Mouse (Mus musculus): ENCODE measurements at regions not wholly inside any gene's neighbourhood (a gene's known extent, or its start where the extent isn't known, plus 50 kb on each side); places are given as distances from the start of the nearest gene placed in this dataset.
A peak's percentile ranks its signal among the peaks of the same experiment; 100 is the strongest.

DNA sequence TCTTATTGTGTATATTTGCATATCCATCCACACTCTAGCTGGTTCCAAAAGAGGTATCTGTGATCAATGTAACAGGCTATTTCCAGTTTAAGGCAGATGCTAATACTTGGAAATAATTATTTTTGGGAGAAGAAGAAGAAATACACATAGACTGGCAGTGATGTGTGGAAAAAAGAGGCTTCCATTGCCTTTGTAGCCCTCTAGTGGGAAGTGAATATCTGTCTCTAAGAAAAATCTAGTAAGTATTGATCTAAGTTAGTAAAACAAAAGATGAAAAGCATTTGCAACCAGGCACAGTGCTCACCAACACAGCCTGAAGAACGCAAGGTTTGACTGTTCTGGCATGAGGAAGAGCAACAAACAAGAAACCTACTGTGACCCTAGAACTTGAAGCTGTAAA is 488.9 kb upstream of the Crim1 start:
- Histone ChIP-seq H3K4me1 (peaks cover 11% of the 10 kb centered on the region), H3K27me3 (ENCODE audit: low read depth, poor library complexity, severe bottlenecking) (no peaks in the 10 kb centered on the region), H3K36me3 (no peaks in the 10 kb centered on the region), H3K9me3 (replicated peaks) (no peaks in the 10 kb centered on the region), H3K4me3 (no peak overlapping the region), H3K27ac (replicated peaks) (peak overlapping the region; percentile 13; the same call in 1 of the 2 replicates)
- WGBS: 45% methylated on average over 1 of the region's 1 CpGs
- DNase-seq (ENCODE audit: low spot score): no peak

DNA sequence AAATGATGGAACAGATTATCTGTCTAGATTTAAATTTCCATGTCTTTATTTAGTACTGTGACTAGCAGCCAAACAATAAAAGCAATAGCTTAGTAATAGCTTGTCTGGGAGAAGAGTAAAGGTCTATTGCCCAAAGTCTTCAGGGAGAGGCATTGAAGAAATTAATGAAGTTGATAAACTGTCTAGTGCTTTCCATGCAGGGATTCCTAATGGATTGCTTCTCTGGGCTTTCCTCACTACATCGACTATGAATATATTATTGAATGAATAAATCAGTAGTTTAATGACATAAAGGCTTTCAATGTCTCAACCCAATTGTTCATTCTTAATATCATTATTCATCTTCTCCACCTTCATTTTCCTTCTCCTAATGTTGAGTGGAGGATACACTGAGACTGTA is 487.9 kb upstream of the Crim1 start:
- H3K4me1 ChIP-seq: peaks cover 12% of the 10 kb centered on the region
- 82% methylated on average over 1 of the region's 1 CpGs for WGBS
- no peaks in the 10 kb centered on the region for H3K9me3 ChIP-seq (replicated peaks)
- no peaks in the 10 kb centered on the region for H3K27me3 ChIP-seq (ENCODE audit: low read depth, poor library complexity, severe bottlenecking)
- no peak overlapping the region for H3K27ac ChIP-seq (replicated peaks)
- H3K4me3 ChIP-seq: no peak overlapping the region
- no peak for DNase-seq (ENCODE audit: low spot score)
- no peaks in the 10 kb centered on the region for H3K36me3 ChIP-seq

DNA sequence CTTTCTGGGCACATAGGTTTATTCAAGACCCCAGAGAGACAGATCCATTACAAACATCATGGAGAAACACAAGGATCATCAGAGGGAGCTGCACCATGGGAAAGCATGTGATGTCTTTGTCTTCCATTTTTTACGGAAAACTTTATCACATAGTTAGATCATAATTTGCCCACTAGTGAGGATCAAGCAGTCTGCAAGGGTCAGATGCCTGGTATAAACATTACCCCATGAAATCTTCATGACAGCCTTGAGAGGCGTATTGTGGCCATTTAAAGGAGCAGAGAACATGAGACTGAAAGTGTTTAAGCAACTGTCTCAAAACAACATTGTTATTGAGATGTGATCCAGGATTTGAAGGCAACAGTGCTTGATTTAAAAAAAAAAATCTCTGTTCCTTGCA is 481.6 kb upstream of the Crim1 start:
- Histone ChIP-seq H3K36me3 (no peaks in the 10 kb centered on the region), H3K4me3 (no peak overlapping the region), H3K9me3 (replicated peaks) (no peaks in the 10 kb centered on the region), H3K4me1 (peaks cover 14% of the 10 kb centered on the region; the same call in 1 of the 2 replicates), H3K27me3 (ENCODE audit: low read depth, poor library complexity, severe bottlenecking) (no peaks in the 10 kb centered on the region), H3K27ac (replicated peaks) (no peak overlapping the region)
- peak; percentile 11 for DNase-seq (ENCODE audit: low spot score)
- whole genome bisulfite sequencing: 68% methylated on average over 2 of the region's 2 CpGs

DNA sequence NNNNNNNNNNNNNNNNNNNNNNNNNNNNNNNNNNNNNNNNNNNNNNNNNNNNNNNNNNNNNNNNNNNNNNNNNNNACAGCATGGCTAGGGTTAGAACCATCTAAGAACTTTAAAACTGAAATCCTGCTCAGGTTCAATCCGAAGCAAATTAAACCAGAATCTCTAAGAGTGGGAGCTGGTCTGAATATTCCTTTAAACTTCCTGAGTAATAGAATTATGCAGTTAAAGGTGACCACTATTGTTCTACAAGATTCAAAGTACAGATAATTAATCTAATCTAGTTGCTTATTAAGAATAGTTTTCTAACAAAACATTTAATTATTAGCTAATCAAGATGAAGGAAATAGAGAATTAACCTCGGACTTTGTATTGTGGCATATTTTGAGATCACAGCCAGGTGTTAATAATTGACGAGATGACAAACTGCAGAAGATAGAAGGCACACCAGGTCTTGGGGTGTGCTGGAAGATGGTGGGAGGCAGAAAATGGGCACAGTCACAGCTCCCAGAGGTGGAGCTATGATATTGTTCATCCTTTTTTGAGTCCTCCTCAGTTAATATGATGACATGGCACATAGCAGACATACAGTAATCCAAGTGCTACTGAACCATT is 465.5 kb upstream of the Crim1 start:
- Histone ChIP-seq H3K4me3 (no peak overlapping the region), H3K36me3 (no peaks in the 10 kb centered on the region), H3K27me3 (ENCODE audit: low read depth, poor library complexity, severe bottlenecking) (no peaks in the 10 kb centered on the region), H3K27ac (replicated peaks) (no peak overlapping the region), H3K9me3 (replicated peaks) (no peaks in the 10 kb centered on the region), H3K4me1 (no peaks in the 10 kb centered on the region)
- no peak for DNase-seq (ENCODE audit: low spot score)
- whole genome bisulfite sequencing: 87% methylated on average over 3 of the region's 3 CpGs

All from midbrain, embryonic 10.5 days (tissue).